Mouse (Mus musculus): ENCODE measurements around the gene Dsn1. TPM values are rescaled to one million over a fixed set of nuclear protein-coding genes. Genes with fewer than 3 reads are reported as not detected.

Dsn1 gene
- polyA plus RNA-seq, 1 experiment: 7.3 TPM

- no peak for DNase-seq (ENCODE audit: extremely low spot score in 1 of 2, low spot score in 1 of 2)
These were observed 32.0 kb downstream of the Dsn1 start for GRCm38 (mm10) chr2:156974967-156975366.

DNA sequence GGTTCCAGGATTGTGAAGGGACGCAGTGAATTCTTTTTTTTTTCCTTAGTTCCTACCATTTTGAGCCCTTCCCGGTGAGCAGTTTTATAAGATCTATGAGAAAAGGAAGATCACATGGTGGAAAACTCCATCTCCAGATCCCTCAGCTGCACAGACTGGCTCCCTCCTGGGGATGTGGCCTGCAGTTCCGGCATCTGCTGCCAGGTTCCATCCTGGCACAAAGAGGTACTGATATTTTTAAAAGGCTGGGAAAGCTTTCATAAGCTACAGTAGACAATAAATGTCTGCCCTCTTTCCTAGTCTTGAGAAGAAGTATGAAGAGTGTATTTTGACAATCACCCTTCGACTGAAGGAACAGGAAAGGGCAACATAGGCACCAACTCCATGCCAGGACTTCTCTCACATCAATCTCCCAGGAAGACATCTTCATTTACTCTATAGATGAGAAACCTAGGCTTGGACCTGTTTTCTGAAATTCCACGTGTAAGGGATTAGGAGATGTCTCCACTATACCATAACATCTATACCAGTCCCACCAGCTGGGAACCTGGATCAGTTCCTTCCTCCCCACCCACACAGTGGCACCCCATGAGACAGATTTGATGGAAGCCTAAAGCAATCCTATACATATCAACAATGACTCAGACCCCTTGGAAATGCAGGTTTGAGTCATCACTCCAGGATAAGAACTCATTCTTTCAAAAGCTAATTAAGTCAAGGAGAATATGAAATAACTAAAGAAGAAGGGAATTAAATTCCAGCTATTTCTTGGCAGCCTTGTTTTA, 33.4 kb downstream of the Dsn1 start:
- DNase-seq (ENCODE audit: extremely low spot score in 1 of 2, low spot score in 1 of 2): peak; percentile 78 to 90

DNA sequence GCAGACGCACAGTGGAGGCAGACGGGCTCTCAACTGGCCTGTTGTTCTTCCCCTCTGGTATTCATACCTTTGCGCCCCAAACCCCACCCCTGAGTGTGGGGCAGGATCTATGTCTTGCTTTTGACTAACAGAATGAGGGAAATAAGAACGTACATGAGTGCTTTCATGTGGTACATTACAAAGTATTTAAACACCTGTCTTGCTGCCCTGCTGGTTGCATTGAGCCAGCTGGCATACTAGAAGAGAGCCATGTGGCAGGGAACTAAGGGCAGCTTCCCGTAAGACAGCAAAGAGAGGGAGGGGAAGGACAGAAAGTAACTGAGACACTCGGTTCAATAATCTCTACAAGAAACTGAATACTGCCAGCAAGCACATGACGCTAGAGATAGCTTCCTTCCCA, 36.7 kb downstream of the Dsn1 start:
- no peak for DNase-seq (ENCODE audit: extremely low spot score in 1 of 2, low spot score in 1 of 2)

GRCm38 (mm10) chr2:156968501-156968900, 38.5 kb downstream of the Dsn1 start:
- no peak for DNase-seq (ENCODE audit: extremely low spot score in 1 of 2, low spot score in 1 of 2)

DNA sequence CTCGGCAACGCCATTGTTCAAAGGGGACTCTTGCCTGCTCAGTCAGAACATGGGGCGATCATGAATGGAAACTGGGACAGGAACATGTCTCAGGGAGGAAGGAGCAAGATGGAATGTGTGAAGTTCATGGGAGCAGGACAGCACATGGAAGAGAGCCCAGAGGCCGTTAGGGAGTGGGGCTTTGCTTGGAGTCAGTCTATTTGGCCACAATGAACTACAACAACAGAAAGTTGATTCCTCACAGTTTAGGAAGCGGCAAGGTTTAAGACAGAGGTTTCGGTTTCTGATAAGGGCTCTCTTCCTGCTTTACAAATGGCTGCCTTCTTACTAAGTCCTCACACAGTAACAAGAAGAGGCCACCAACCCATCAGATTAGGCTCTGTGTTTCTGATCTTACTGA, 39.6 kb downstream of the Dsn1 start:
- DNase-seq (ENCODE audit: extremely low spot score in 1 of 2, low spot score in 1 of 2): no peak

- no peak for DNase-seq (ENCODE audit: extremely low spot score in 1 of 2, low spot score in 1 of 2)
These were observed 43.1 kb downstream of the Dsn1 start for GRCm38 (mm10) chr2:156963891-156964290.

GRCm38 (mm10) chr2:156958496-156959252, 48.3 kb downstream of the Dsn1 start:
- no peak for DNase-seq (ENCODE audit: extremely low spot score in 1 of 2, low spot score in 1 of 2)

DNA sequence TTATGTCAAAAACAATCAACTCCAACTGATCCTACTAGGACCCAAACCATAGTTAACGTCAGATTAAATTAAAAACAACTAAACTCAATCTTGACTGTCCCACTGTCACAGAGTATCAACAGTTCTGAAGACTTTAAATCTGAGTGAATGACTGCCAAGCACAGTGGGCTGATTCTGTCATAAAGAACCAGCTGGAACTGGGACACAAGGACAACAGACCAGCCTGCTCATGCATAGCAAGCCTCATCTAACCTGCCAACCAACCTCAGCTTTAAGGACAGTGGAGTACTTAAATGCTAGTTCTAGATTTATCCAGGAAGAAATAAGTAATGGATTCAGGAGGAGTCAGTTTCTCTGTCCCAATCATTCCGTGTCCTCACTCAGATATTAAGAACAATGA, 49.9 kb downstream of the Dsn1 start:
- DNase-seq (ENCODE audit: extremely low spot score in 1 of 2, low spot score in 1 of 2): no peak

- DNase-seq (ENCODE audit: extremely low spot score in 1 of 2, low spot score in 1 of 2): no peak
These were observed 50.6 kb downstream of the Dsn1 start for GRCm38 (mm10) chr2:156956306-156956705.

GRCm38 (mm10) chr2:156954463-156954862, 52.5 kb downstream of the Dsn1 start:
- peak in 1 of 2 experiments; percentile 66 for DNase-seq (ENCODE audit: extremely low spot score in 1 of 2, low spot score in 1 of 2)

- DNase-seq (ENCODE audit: extremely low spot score in 1 of 2, low spot score in 1 of 2): no peak
These were observed 55.5 kb downstream of the Dsn1 start for GRCm38 (mm10) chr2:156951301-156952094.

GRCm38 (mm10) chr2:156950816-156951215, 56.1 kb downstream of the Dsn1 start:
- DNase-seq (ENCODE audit: extremely low spot score in 1 of 2, low spot score in 1 of 2): no peak

Other genes starting within 250 kb of the Dsn1 start
- 51.9 and 57.3 TPM in 2 replicates for gene Myl9, start 231.7 kb downstream of the Dsn1 start, polyA plus RNA-seq (2012; rRNA removed)
- gene Tgif2, start 167.1 kb downstream of the Dsn1 start, polyA plus RNA-seq (2012; rRNA removed): 1.4 and 2.0 TPM in 2 replicates
- 3.2 and 3.4 TPM in 2 replicates for gene 4930518I15Rik, start 149.2 kb downstream of the Dsn1 start, polyA plus RNA-seq (2012; rRNA removed)
- gene Rab5if, start 144.0 kb downstream of the Dsn1 start, polyA plus RNA-seq (2012; rRNA removed): 101 and 109 TPM in 2 replicates
- gene Sla2, start 120.0 kb downstream of the Dsn1 start, polyA plus RNA-seq (2012; rRNA removed): 0.57 and 0.78 TPM in 2 replicates
- gene Ndrg3, start 15.1 kb downstream of the Dsn1 start, polyA plus RNA-seq (2012; rRNA removed): 439 and 512 TPM in 2 replicates
- gene Soga1, start 72.1 kb upstream of the Dsn1 start, polyA plus RNA-seq (2012; rRNA removed): 8.5 and 10.5 TPM in 2 replicates
- 0.30 TPM in 1 of 2 replicates, not detected in the other for gene Tldc2, start 79.9 kb upstream of the Dsn1 start, polyA plus RNA-seq (2012; rRNA removed)
- gene Samhd1, start 128.1 kb upstream of the Dsn1 start, polyA plus RNA-seq (2012; rRNA removed): 20.8 and 23.0 TPM in 2 replicates
- 2.2 TPM in 2 replicates for gene Rbl1, start 197.4 kb upstream of the Dsn1 start, polyA plus RNA-seq (2012; rRNA removed)